Mouse (Mus musculus) CH12.LX (cell line): Measurements from ENCODE around the gene Glt1d1. TPM values are rescaled to one million over a fixed set of nuclear protein-coding genes. Genes with fewer than 3 reads are reported as not detected.

ENCODE experiments used
- DNase-seq: peaks from one replicate; pipeline ENCODE4 v3.0.0-alpha.2; 2013; ENCODE audit errors: extremely low read depth
- H3K27ac ChIP-seq: 2 replicates; pipeline ENCODE4 v1.5.1; 2012; ENCODE audit warnings: low read depth, mild to moderate bottlenecking, control low read depth, moderate library complexity; ENCODE audit not compliant: insufficient read depth
- H3K27me3 ChIP-seq: replicated peaks from 2 replicates; pipeline ENCODE3; 2012; ENCODE audit warnings: inconsistent platforms
- H3K36me3 ChIP-seq, 2 experiments: replicated peaks in 1 of 2; 2 replicates each; pipeline versions ENCODE3 to v1.6.1; 2012; ENCODE audit warnings: inconsistent platforms in 1 of 2, low read length in 1 of 2, mild to moderate bottlenecking in 1 of 2, mixed read lengths in 1 of 2, moderate library complexity in 1 of 2; ENCODE audit not compliant: control insufficient read depth in 1 of 2, insufficient read depth in 1 of 2
- H3K4me1 ChIP-seq, 2 experiments: 2 replicates each; pipeline ENCODE4 v1.6.1; 2012; ENCODE audit warnings: inconsistent platforms in 1 of 2, moderate library complexity in 1 of 2; ENCODE audit not compliant: insufficient read depth in 2 of 2, control insufficient read depth in 1 of 2
- H3K4me2 ChIP-seq: 2 replicates; pipeline ENCODE4 v1.6.1; 2012; ENCODE audit warnings: low read depth, mild to moderate bottlenecking, control low read depth; ENCODE audit not compliant: poor library complexity, insufficient read depth, severe bottlenecking
- H3K4me3 ChIP-seq, 3 experiments: fragments of 150-350 bp in 1 of 3; sonication (generic) in 1 of 3; replicated peaks in 1 of 3; 2 replicates each; pipeline versions ENCODE3 to v1.5.1; 2011 to 2012; ENCODE audit warnings: low read depth in 2 of 3, low read length in 2 of 3, mild to moderate bottlenecking in 2 of 3, moderate library complexity in 2 of 3, control low read depth in 1 of 3, improper control_type of control experiment in 1 of 3, inconsistent platforms in 1 of 3, mixed read lengths in 1 of 3; ENCODE audit not compliant: poor library complexity in 1 of 3
- H3K79me2 ChIP-seq: replicated peaks from 2 replicates; pipeline ENCODE4 v1.6.1; 2012; ENCODE audit warnings: mild to moderate bottlenecking, moderate library complexity; ENCODE audit not compliant: control insufficient read depth, poor library complexity, insufficient read depth, severe bottlenecking; ENCODE audit errors: extremely low read depth
- H3K9ac ChIP-seq: 2 replicates; pipeline ENCODE4 v1.6.1; 2012; ENCODE audit warnings: low read depth, mild to moderate bottlenecking, control low read depth, moderate library complexity; ENCODE audit not compliant: insufficient read depth
- H3K9me3 ChIP-seq: replicated peaks from 2 replicates; pipeline ENCODE3; 2012; ENCODE audit warnings: low read length, inconsistent platforms, mixed read lengths
- CHD1 ChIP-seq: IDR thresholded peaks from 2 replicates; pipeline ENCODE4 v1.6.1; 2012; ENCODE audit warnings: low read depth, low read length, improper control_type of control experiment, inconsistent platforms
- CHD2 ChIP-seq: IDR thresholded peaks from 2 replicates; pipeline ENCODE4 v1.6.1; 2011; ENCODE audit warnings: low read length, improper control_type of control experiment
- CTCF ChIP-seq, 2 experiments: IDR thresholded peaks in 1 of 2; conservative IDR thresholded peaks in 1 of 2; 2 replicates each; pipeline ENCODE4 v1.5.1; 2011 to 2012; ENCODE audit warnings: low read depth in 2 of 2, low read length in 2 of 2, improper control_type of control experiment in 1 of 2, inconsistent platforms in 1 of 2, mild to moderate bottlenecking in 1 of 2, moderate library complexity in 1 of 2
- E2F4 ChIP-seq: IDR thresholded peaks from 2 replicates; pipeline ENCODE4 v1.6.1; 2011; ENCODE audit warnings: low read depth, low read length, improper control_type of control experiment; ENCODE audit not compliant: insufficient replicate concordance
- ELF1 ChIP-seq: IDR thresholded peaks from 2 replicates; pipeline ENCODE4 v1.6.1; 2014; ENCODE audit warnings: low read depth, mild to moderate bottlenecking, inconsistent platforms, low read length, improper control_type of control experiment
- GABPA ChIP-seq: IDR thresholded peaks from 2 replicates; pipeline ENCODE4 v1.6.1; 2012; ENCODE audit warnings: low read depth, low read length, improper control_type of control experiment, inconsistent platforms; ENCODE audit not compliant: insufficient replicate concordance
- IRF4 ChIP-seq: IDR thresholded peaks from 2 replicates; pipeline ENCODE4 v1.6.1; 2014; ENCODE audit warnings: low read depth, mild to moderate bottlenecking, inconsistent platforms, low read length, improper control_type of control experiment
- JUN ChIP-seq: IDR thresholded peaks from 2 replicates; pipeline ENCODE4 v1.6.1; 2011; ENCODE audit warnings: low read depth, mild to moderate bottlenecking, low read length, improper control_type of control experiment, moderate library complexity; ENCODE audit not compliant: insufficient read depth
- JUND ChIP-seq: conservative IDR thresholded peaks from 2 replicates; pipeline ENCODE4 v1.6.1; 2011; ENCODE audit warnings: low read depth, low read length, improper control_type of control experiment
- MEF2A ChIP-seq: IDR thresholded peaks from 2 replicates; pipeline ENCODE4 v1.6.1; 2014; ENCODE audit warnings: low read depth, mild to moderate bottlenecking, inconsistent platforms, low read length, improper control_type of control experiment, borderline replicate concordance
- MXI1 ChIP-seq: IDR thresholded peaks from 2 replicates; pipeline ENCODE4 v1.6.1; 2011; ENCODE audit warnings: mild to moderate bottlenecking, low read depth, low read length, improper control_type of control experiment
- NRF1 ChIP-seq: IDR thresholded peaks from 2 replicates; pipeline ENCODE4 v1.6.1; 2014; ENCODE audit warnings: low read depth, mild to moderate bottlenecking, inconsistent platforms, low read length, improper control_type of control experiment, moderate library complexity
- RCOR1 ChIP-seq: conservative IDR thresholded peaks from 2 replicates; pipeline ENCODE4 v1.6.1; 2012; ENCODE audit warnings: low read depth, mild to moderate bottlenecking, inconsistent platforms, low read length, improper control_type of control experiment
- SIN3A ChIP-seq: IDR thresholded peaks from 2 replicates; pipeline ENCODE4 v1.6.1; 2012; ENCODE audit warnings: low read length, improper control_type of control experiment, inconsistent platforms
- SMC3 ChIP-seq: IDR thresholded peaks from 2 replicates; pipeline ENCODE4 v1.6.1; 2011; ENCODE audit warnings: low read depth, low read length, improper control_type of control experiment
- TCF12 ChIP-seq: IDR thresholded peaks from 2 replicates; pipeline ENCODE4 v1.6.1; 2014; ENCODE audit warnings: low read depth, mild to moderate bottlenecking, inconsistent platforms, low read length, improper control_type of control experiment
- USF1 ChIP-seq: IDR thresholded peaks from 2 replicates; pipeline ENCODE4 v1.6.1; 2014; ENCODE audit warnings: low read depth, mild to moderate bottlenecking, inconsistent platforms, low read length, improper control_type of control experiment
- USF2 ChIP-seq: conservative IDR thresholded peaks from 2 replicates; pipeline ENCODE4 v1.6.1; 2011; ENCODE audit warnings: low read depth, low read length, improper control_type of control experiment
- ZKSCAN1 ChIP-seq: IDR thresholded peaks from 2 replicates; pipeline ENCODE4 v1.6.1; 2012; ENCODE audit warnings: low read depth, inconsistent platforms, low read length, improper control_type of control experiment, borderline replicate concordance
- ZMIZ1 ChIP-seq: IDR thresholded peaks from 2 replicates; pipeline ENCODE4 v1.6.1; 2012; ENCODE audit warnings: low read depth, mild to moderate bottlenecking, inconsistent platforms, low read length, improper control_type of control experiment
- ZNF384 ChIP-seq: IDR thresholded peaks from 2 replicates; pipeline ENCODE4 v1.6.1; 2012; ENCODE audit warnings: low read depth, low read length, improper control_type of control experiment, inconsistent platforms
- dilution Hi-C: fragments of 300-500 bp; cut with MboI; formaldehyde crosslinking; loops from 2 replicates; pipeline ENCODE4 v1.14.3; 2020; ENCODE audit warnings: low sequenced_read_pairs; ENCODE audit not compliant: extremely low pct_unique_long_range_greater_than_20kb, extremely low pct_ligation_motif_present
- in situ Hi-C: fragments of 300-500 bp; cut with MboI; formaldehyde crosslinking; loops from 3 replicates; pipeline ENCODE4 v1.14.3; 2019; ENCODE audit warnings: low sequenced_read_pairs, low pct_ligation_motif_present, low pct_unique_long_range_greater_than_20kb, mixed read lengths
- polyA plus RNA-seq: library from polyadenylated mRNA; unstranded; fragments of >175 nt; gene quantifications from 2 replicates; pipeline ENCODE4 v1.2.1, GENCODE M21; 2012; ENCODE audit warnings: low read depth; ENCODE audit not compliant: insufficient read length
- total RNA-seq, 2 experiments: library from RNA; depleted of rRNA; stranded (reverse); fragments of 300-350 nt in 1 of 2; fragments of >200 nt in 1 of 2; gene quantifications; 2 replicates each; pipeline ENCODE4 v1.2.3; 2012 to 2014

Glt1d1 gene
- total and polyA plus RNA-seq, 3 experiments = 0.21 to 0.25 TPM; not detected in 1

- TF ChIP-seq JUN = no peak
- no peak for TF ChIP-seq TCF12
- no peak for TF ChIP-seq NRF1
- TF ChIP-seq CHD1 = no peak
- TF ChIP-seq RCOR1 = no peak
- TF ChIP-seq CHD2 = no peak
- no peak for TF ChIP-seq MEF2A
- TF ChIP-seq, all 38 proteins: peak for 0
- in situ Hi-C loops (no loop called here), dilution Hi-C loops (no loop called here)
- Histone ChIP-seq H3K4me2 (no peak overlapping the region), H3K9me3 (peaks cover 90% of the 10 kb centered on the region), H3K36me3 (no peaks in the 10 kb centered on the region), H3K4me3 (no peak overlapping the region), H3K79me2 (no peaks in the 10 kb centered on the region), H3K27ac (no peak overlapping the region), H3K9ac (no peak overlapping the region), H3K4me1 (no peaks in the 10 kb centered on the region), H3K27me3 (no peaks in the 10 kb centered on the region)
- DNase-seq = no peak
Measured at GRCm38 (mm10) chr5:127755594-127755993, 123.5 kb downstream of the Glt1d1 start.

- no peak for DNase-seq
- peaks cover 86% of the 10 kb centered on the region for H3K9me3 ChIP-seq
Measured at GRCm38 (mm10) chr5:127756011-127756410, 123.9 kb downstream of the Glt1d1 start.

GRCm38 (mm10) chr5:127756671-127757423 lies 124.8 kb downstream of the Glt1d1 start:
- TF ChIP-seq ELF1 (no peak), CTCF (conservative IDR thresholded peaks at IDR 0.05 in 1 of 2, IDR thresholded peaks at IDR 0.05 in 1 of 2; ENCODE audit: low read depth in 2 of 2, low read length in 2 of 2) (no peak), USF1 (no peak), SMC3 (no peak), TCF12 (no peak), MEF2A (no peak), IRF4 (no peak), GABPA (no peak), ZKSCAN1 (no peak), CHD1 (no peak), E2F4 (no peak), JUND (no peak), SIN3A (no peak)
- Histone ChIP-seq H3K4me2 (no peak overlapping the region), H3K79me2 (no peaks in the 10 kb centered on the region), H3K9me3 (peaks cover 84% of the 10 kb centered on the region), H3K4me1 (no peaks in the 10 kb centered on the region), H3K27ac (no peak overlapping the region), H3K4me3 (no peak overlapping the region), H3K9ac (no peak overlapping the region), H3K36me3 (no peaks in the 10 kb centered on the region), H3K27me3 (no peaks in the 10 kb centered on the region)
- dilution Hi-C loops (no loop called here), in situ Hi-C loops (no loop called here)
- no peak for DNase-seq

More at GRCm38 (mm10) chr5:127756011-127756410, 123.9 kb downstream of the Glt1d1 start:
- no peak overlapping the region for H3K27ac ChIP-seq
- H3K79me2 ChIP-seq = no peaks in the 10 kb centered on the region
- no peak for TF ChIP-seq USF1
- no peak for TF ChIP-seq JUN
- TF ChIP-seq ZMIZ1 = no peak
- no peak for TF ChIP-seq USF2
- no peak for TF ChIP-seq JUND
- no peak for TF ChIP-seq RCOR1
- TF ChIP-seq GABPA = no peak
- no peak for TF ChIP-seq MEF2A
- TF ChIP-seq MXI1 = no peak
- TF ChIP-seq ZNF384 = no peak
- dilution Hi-C loops (no loop called here), in situ Hi-C loops (no loop called here)
- H3K9ac ChIP-seq = no peak overlapping the region
- no peak overlapping the region for H3K4me3 ChIP-seq
- H3K36me3 ChIP-seq = no peaks in the 10 kb centered on the region
- no peaks in the 10 kb centered on the region for H3K4me1 ChIP-seq
- H3K4me2 ChIP-seq = no peak overlapping the region
- H3K27me3 ChIP-seq = no peaks in the 10 kb centered on the region
